Mouse (Mus musculus) urinary bladder, adult 2 months (tissue): Measurements from ENCODE around the gene Zbtb20. TPM values are rescaled to one million over a fixed set of nuclear protein-coding genes. Genes with fewer than 3 reads are reported as not detected.
A peak's percentile ranks its signal among the peaks of the same experiment; 100 is the strongest.

Source experiments
- DNase-seq: peaks from one replicate; pipeline ENCODE4 v3.0.0; 2022; ENCODE audit warnings: low spot score
- polyA plus RNA-seq: library from polyadenylated mRNA; depleted of rRNA; stranded (reverse); fragments of >200 nt; gene quantifications from 2 replicates; pipeline ENCODE4 v1.2.3, GENCODE M21; 2012

Zbtb20 gene
- polyA plus RNA-seq, 1 experiment, result 12.5 TPM

DNA sequence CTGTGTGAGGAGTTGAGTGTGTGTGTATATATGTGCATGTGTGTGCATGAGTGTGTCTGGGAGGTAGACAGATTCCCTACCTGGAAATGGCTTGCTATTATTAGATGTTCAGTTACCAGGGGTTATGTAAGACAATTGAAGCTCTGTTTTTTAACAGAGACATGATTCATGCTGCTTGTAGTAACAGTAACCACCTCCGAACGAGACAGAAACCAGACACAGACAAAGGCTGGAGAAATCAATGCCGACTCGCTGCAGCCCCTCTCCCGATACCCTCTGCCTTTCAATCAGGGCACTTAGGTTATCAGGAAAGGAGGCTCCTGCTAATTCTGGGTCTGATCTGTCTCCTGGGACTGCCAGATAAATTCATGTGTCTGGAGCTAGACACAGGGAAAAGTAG lies 681.7 kb downstream of the Zbtb20 start:
- no peak for DNase-seq

DNA sequence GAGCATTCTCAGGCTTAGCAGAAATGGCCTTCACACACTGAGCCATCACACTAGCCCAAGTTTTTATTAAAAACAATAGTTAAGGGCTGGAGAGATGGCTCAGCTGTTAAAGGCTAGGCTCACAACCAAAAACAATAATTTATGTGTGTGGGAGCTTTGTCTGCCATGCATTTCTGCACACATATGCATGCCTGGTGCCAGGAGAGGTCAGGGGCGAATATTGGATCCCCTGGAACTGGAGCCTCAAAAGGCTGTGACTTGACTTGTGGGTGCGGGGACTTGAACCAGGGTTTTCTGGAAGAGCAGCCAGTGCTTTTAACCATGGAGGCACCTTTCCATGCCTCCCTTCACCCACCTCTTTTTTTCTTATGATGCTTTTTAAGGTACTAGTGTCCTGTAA lies 685.6 kb downstream of the Zbtb20 start:
- DNase-seq, result no peak

DNA sequence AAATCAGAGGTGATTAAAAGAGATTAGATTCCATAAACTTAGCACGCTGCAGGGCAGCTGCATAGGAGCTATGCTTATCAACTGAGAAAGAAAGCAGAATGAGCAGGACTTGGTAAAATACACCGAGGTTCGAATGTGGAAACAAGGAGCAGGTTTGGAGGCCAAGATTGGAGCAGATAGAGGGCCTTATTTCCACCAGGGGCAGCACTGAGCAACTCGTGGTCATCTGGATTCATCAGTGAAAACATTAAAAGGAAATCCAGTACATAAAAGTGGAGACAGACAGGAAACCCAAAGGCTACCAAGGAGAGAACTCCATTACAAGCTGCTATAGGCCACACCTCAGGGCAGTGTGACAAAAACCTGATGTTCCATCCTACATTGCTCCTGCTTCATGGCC lies 686.3 kb downstream of the Zbtb20 start:
- no peak for DNase-seq

DNA sequence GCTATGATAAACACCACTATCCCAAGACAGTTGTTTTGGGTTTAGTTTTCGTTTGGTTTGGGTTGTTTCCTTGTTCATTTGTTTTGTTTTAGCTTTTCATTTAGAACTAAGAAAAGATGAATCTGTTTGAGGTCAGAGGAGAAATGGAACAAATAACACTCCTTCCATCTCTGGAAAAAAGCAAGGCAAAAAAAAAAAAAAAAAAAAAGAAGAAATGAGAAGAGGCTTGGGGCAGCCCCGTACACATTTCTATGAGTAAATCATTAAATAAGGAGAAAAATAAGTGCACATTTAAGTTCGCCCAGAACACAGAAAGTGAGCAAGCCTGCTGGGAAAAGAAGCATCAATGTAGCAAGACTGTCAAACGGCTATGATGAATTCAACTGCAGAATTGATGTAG lies 690.2 kb downstream of the Zbtb20 start:
- DNase-seq, result no peak

DNA sequence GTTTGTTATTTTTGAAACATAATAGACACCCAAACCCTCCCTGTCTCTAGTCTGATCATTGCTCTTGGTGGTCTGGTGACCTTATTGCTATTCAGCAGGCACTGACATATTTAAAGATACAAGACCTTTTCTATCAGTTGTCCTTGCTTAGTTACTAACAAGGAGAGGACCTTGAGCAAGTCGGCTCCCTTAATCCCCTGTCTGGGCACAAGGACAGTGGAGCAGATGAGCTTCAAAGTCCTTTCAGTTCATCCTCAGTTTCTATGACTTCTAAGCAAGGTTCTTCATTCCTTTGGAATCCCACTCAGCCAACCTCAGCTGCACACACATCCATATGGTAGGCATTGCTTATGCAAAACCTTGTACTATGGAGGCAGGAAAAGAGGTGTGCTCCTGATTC lies 690.8 kb downstream of the Zbtb20 start:
- no peak for DNase-seq

DNA sequence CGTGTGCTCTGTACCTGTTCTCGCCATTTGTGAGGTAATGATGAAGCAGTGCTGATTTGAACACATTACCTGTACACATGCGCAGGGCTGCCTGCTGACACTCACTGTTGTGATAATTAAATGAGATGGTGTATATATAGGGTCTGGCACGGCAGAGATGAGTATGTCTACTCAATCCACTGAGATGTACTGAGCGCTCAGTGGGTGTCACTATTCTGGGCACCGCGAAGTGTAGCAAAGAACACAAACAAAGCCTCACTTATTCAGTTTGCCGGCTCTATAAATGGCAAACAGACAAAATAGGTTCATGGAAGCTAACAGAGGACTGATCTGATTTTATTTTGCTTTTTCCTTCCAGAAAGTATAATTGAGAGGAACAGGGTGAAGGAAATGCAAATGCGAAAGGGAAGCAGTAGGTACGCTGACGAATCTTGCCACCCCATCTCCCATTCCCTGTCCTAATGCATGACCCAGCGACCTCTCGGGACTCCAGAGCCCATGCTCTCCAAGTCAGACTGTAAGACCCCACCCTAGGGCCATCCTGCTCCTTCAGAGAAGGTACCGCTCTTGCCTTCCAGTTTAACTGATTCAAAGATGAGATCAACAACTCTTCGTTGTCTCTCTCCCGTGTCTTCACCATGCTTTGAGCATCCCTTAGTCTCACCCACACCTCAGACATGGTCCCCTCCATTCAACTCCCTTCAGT lies 695.8 kb downstream of the Zbtb20 start:
- no peak for DNase-seq

DNA sequence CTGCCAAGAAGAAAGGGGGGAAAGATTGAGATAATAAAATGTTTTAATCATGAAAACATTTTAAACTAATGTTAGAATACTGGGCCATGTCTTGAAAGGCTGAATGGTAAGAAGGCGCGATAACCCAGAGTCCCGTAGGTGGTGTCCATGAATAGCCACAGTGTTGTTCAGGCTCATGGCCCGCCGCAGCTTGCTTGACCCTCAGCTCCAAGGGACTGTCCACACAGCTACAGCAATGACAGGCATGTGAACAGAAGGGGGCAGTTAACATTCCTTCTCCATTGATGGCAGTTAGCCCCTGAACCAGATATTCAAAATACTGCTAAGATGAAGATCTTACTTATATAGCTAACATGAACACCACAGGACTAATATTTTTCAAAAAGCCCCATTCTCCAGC lies 696.5 kb downstream of the Zbtb20 start:
- DNase-seq, result no peak

DNA sequence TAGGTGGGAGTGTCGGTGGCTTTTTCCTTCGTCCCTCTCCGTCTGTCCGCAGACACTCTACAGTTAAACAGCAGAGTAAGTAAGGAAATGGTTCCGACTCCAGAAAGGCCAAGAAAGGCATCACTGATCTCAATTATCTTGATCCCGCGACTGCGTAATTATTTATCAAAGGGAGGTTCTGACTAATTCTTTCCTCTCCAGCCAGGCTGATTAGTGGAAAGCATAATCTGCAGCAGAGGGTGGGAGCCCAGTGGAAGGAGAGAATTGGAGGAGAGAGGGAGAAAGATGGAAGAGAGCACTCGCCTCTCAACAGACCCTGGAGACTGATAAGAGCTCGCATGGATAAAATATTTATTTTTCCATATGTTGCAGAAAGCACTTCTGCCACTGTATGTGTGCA lies 697.1 kb downstream of the Zbtb20 start:
- no peak for DNase-seq

DNA sequence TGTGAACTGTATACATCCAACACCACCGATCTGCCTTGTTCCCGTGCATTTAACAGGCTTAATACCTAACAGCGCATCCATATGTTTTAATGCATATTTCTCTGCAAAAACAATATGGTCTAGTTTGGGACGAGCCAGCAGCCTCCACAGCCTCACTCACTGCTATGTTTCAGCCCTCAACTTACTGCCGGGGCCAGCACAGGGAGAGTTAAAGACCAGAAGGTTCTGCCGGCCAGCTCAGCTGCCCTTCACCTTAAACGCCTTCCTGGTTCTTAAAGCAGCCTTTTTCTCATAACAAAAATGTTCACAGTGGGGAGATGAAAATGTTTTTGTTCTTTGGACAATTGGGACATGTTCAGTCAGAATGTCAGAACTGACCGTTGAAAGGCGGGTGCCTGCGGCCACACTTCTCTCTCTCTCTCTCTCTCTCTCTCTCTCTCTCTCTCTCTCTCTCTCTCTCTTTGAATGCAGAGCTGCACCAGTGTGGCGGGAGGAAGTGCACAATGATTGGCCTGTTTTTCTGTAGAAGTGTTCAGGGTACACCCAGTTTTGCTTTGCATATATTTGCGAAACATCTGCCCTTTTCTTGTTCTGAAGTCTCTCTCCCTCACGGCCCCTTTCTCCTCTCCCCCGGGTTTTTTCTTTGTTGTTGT lies 697.6 kb downstream of the Zbtb20 start:
- DNase-seq, result no peak

DNA sequence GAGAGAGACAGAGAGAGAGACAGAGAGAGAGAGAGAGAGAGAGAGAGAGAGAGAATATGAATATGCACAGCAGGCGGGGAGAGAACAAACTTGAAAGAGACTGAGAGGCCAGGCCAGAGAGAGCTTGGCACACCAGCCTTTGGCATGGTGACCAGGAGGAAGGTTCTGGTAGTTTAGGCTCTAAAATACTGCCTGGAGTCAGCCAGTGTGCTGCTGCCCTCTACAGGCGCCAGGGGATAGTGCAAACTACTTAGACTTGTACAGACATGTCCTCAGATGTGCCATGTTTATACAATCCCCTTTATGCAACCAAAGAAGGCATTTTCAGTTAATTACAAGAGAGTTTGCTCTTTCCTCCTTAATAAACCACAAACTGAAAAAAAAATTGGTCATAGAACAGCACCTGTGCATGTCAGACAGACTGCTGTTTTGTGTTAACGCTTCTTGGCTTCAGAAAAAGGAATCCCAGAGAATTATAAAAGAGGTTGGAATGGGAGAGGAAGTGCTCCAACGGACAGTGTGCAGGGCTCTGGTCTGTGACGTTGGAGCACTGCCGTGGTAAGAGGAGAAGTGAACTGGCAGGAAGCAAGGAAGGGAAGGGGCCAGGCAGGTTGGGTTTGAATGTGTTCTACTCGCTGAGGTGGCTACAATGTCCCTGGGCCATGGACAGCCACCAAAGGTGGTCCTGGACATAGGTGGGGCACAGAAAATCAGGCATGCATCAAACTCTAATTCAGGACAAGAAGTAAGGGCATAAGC lies 698.5 kb downstream of the Zbtb20 start:
- peak; percentile 64 for DNase-seq

DNA sequence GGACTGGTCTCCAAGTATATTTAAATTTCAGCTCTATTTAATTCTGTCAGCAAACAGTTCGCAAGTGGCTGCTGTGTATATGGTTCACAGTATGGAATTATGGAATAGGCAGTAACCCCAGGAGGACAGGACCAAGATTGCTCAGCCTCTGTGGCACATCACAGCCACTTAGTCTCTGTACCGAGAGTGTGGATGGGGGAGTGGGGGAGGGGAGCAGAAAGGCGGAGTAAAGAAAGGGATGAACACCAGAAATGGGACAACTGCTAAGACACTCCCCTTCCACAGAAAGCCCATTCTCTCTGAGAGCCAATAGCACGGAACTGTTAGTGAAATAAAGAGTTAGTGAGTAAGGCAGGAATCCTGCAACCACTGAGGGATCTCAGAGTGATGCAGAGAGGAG lies 699.4 kb downstream of the Zbtb20 start:
- DNase-seq, result no peak

DNA sequence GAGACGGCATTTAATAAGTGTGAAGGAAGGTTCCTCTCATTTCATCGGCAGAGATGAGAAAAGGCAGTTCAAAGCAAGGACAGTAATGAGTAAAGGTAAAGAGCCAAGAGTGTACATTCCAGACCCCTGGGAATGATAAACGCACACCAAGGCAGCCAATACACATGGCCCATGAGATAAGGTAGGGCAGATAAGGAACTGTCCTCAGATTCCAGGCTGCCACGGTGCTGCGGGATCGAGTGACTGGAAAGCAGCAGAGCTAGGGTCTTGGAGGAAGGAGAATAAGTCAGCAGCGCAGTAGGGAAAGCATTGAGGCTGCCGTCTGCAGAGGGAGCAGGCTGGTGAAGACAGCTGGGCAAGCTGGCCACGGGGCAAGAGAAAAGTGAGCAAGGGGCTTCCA lies 699.8 kb downstream of the Zbtb20 start:
- no peak for DNase-seq

DNA sequence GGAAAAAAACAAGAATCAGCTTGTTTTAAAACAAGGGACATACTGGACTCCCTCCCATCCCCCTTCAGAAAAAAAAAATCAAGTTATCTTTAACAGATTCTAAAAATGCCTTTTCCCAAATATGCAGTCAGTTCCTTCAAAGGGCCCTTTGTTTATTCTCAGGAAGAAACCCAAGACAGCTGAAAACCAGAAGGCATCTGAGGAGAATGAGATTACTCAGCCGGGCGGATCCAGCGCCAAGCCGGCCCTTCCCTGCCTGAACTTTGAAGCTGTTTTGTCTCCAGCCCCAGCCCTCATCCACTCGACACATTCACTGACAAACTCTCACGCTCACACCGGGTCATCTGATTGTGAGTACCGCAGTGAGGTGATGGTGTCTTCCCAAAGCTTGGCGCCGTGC lies 701.7 kb downstream of the Zbtb20 start:
- DNase-seq, result no peak

DNA sequence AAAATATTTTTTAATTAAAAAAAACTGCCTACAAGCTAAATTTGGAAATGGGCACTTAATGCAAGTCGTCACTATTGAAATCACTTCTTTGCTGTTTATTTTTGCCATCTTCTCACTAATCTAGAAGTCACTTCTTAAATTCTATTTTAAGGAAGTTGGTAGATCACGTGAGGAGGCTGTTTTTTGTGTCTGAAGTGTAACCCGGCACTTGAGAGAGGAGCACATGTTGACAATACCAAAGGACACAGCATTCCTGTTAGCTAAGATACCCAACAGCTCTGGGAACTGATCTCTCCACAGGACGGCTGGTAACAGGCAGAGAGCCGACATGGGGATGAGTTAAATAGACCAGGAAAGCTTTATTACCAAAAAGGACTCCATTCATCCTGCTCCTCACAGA lies 702.7 kb downstream of the Zbtb20 start:
- no peak for DNase-seq

DNA sequence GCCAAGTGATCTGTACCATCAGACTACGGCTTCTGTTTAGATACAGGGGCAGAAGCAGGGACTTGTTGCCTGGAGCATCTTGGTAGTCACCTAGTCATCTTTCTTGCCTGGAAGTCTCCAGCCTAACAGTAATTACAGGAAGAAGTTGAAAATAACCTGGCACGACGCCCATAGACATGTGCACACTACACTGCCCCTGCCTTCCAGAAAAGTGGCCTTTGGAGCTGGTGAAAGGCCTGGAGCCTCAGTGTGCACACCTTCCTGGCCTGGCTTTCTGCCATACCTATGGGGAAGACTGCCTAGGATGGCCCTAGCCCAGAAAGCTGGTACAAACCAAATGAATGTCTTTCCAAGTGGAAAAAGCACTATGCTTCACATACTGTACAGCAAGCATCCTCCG lies 703.4 kb downstream of the Zbtb20 start:
- DNase-seq, result no peak

DNA sequence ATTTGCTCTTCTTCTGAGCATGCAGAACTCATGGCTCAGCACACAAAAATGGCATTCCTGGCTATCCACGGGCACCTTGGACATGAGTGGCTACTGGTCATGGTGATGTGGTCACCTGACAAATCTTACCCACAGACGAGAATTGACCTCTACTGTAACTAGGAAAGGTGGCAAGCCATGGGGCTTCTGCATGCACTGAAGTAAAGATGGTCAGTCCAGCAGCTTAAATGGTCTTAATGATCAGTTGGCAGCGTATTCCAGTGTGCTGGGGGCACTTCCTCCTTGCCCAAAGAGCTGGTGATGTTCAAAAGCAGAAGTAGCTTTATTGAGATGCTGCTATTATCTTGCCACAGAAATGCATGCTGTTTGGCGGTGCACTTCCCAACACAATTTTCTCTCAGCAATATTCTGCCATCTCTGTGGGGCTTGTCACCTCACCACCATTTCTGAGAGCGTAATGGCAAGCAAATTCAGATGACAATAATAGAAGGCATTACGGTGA lies 704.7 kb downstream of the Zbtb20 start:
- no peak for DNase-seq

DNA sequence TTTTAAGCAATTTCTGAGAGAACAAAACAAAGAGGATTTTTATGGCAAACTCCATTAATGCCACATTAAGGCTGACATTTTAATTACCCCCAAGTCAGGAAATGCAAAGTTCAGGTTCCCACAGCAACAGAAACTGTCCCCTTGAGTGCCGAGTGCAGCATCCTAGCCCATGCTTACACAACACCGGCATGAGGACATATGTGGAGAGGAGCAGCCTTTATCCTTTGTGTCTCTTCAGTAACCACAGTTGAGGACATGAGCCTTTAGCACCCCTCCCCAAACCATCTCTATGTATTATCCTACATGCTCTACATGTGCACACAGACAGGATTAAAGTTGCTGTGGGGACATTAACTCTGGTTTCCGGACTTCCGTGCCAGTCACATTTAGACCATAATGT lies 705.9 kb downstream of the Zbtb20 start:
- DNase-seq, result no peak

DNA sequence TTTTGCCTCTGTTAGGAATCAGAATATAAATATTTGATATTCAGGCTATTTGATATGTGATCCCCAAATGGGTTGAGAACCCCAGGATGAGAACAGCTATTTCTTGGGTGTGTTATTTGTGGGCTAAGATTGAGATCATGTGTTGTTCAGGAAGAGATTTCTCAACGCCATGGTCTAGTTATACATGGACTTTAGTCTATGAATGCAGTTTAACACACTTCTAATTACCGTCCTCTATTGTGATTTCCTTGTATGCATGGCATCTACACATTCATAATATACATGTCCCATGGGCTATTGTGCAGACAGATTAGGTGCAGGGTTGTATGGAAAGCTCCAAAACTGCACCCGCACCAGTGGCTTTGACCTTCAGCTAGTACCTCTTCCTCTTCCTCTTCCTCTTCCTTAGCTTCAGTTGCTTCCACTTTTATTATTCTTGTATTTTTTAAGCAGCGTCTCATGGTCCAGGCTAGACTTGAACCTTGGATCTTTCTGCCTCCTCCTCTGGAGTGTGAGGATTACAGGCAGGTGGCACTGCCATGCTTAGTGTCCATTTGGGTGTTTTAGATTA lies 711.3 kb downstream of the Zbtb20 start:
- no peak for DNase-seq

DNA sequence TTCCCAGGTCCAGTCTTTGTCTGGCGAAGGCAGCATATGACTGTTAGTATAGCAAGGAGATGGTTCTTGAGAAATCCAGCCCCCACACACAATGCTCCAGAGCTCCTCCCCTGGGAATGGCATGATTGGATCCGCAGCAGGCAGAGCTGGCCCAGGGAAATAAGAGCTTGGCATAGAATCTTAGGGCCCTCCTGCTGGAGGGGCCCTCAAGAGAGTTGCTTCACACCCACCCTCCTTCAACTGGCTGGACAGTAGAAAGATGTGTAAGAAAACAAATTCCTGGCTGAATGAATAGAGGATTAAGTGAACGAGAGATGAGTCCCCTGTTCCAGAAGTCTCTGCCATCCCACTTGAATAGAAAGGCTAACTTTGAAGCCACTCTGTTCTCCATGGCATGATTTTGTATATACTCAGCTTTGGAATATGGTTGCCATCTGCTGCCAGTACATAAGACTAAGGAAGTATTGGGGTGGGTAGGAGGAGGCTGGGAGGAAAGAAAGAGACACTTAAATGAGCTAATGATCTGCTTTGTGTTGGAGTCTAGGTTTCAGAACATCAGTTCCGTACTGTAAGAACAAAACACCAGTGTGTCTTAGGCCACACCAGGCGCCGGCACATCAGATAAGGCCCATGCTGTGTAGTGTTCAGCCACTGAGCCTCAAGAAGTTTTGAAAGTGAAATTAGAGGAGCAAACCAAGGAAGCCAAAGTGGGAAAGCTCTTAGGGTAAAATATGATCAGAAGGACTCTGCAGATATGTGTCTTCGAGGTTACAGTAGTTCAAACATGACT lies 715.2 kb downstream of the Zbtb20 start:
- no peak for DNase-seq

DNA sequence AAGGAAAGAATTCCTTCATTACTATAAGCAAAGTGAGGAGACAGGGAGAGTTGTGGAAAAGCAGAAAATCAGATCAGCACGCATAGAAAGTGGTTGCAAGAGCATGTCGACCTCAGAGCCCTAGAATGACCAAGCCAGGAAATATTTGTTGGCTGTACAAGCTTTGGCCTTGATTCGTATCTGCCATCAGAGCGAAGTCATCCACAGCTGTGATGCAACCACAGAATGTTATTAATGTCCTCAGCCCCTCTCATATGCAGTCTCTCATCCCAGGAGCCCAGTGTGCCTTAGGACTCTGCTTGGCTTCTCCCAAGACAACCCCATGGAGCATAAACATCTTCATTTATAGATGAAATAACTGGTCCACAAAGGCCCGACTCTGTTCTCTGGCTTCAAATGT lies 716.4 kb downstream of the Zbtb20 start:
- DNase-seq, result no peak

DNA sequence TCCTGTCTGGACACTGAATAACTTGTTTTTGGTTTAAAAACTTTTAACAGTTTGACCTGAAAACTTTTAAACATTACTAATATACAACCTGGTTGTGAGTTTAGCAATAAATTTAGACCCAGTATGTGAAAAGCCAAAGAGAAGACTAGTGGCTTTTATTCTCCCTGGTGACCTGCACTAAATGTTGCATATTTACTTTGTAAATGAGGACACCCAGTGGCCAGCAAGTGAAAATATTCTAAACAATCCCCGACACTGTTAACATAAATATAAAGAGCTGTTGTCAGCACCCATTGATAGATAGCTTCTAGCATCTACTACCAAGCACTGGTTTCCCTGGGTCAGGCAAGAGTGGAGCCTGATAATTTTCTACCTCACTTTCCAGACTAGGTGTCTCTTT lies 717.1 kb downstream of the Zbtb20 start:
- DNase-seq, result no peak
